Mouse (Mus musculus): Measurements from ENCODE around the gene Gm17018.

Gm17018 gene

GRCm38 (mm10) chr19:45621061-45621460 lies 60.6 kb downstream of the Gm17018 start:
- DNase-seq (ENCODE audit: low read depth in 1 of 2, low spot score in 2 of 2): no peak

- no peak for DNase-seq (ENCODE audit: low read depth in 1 of 2, low spot score in 2 of 2)
These were observed 61.7 kb downstream of the Gm17018 start for GRCm38 (mm10) chr19:45622144-45622543.

GRCm38 (mm10) chr19:45623710-45624109 lies 63.3 kb downstream of the Gm17018 start:
- no peak for DNase-seq (ENCODE audit: low read depth in 1 of 2, low spot score in 2 of 2)

- DNase-seq (ENCODE audit: low read depth in 1 of 2, low spot score in 2 of 2): no peak
These were observed 66.6 kb downstream of the Gm17018 start for GRCm38 (mm10) chr19:45627036-45627435.

- DNase-seq (ENCODE audit: low read depth in 1 of 2, low spot score in 2 of 2): no peak
These were observed 68.2 kb downstream of the Gm17018 start for GRCm38 (mm10) chr19:45628649-45629048.

- DNase-seq (ENCODE audit: low read depth in 1 of 2, low spot score in 2 of 2): no peak
These were observed 68.8 kb downstream of the Gm17018 start for GRCm38 (mm10) chr19:45629219-45629618.

Measured in monocyte, adult 2 months (primary cell).